Mouse (Mus musculus) liver, embryonic 13.5 days (tissue): ENCODE measurements around the gene Arntl. TPM values are rescaled to one million over a fixed set of nuclear protein-coding genes. Genes with fewer than 3 reads are reported as not detected.

ENCODE experiments used
- ATAC-seq: fragments of 200-750 bp; cut with Nextera tagmentation; 2 replicates; pipeline ENCODE4 v1.8.0; 2017; ENCODE audit warnings: low read depth, mild to moderate bottlenecking, moderate number of reproducible peaks, moderate library complexity
- DNase-seq: peaks from one replicate; pipeline ENCODE4 v3.0.0; 2022
- H3K27ac ChIP-seq: fragments of 300-500 bp; sonication (generic); 2 replicates; pipeline ENCODE4 v1.5.1; 2015; ENCODE audit warnings: moderate library complexity, mild to moderate bottlenecking, inconsistent platforms
- H3K27me3 ChIP-seq: fragments of 300-500 bp; sonication (generic); 2 replicates; pipeline ENCODE4 v1.6.1; 2015; ENCODE audit warnings: mild to moderate bottlenecking, inconsistent platforms
- H3K36me3 ChIP-seq: fragments of 300-500 bp; sonication (generic); 2 replicates; pipeline ENCODE4 v1.6.1; 2015; ENCODE audit warnings: mild to moderate bottlenecking, inconsistent platforms
- H3K4me1 ChIP-seq: fragments of 300-500 bp; sonication (generic); replicated peaks from 2 replicates; pipeline ENCODE4 v1.6.1; 2015; ENCODE audit warnings: inconsistent platforms
- H3K4me2 ChIP-seq: fragments of 300-500 bp; sonication (generic); 2 replicates; pipeline ENCODE4 v1.6.1; 2015; ENCODE audit warnings: inconsistent platforms, mild to moderate bottlenecking, moderate library complexity
- H3K4me3 ChIP-seq: fragments of 300-500 bp; sonication (generic); replicated peaks from 2 replicates; pipeline ENCODE4 v1.5.1; 2015; ENCODE audit warnings: mild to moderate bottlenecking, inconsistent platforms
- H3K9ac ChIP-seq: fragments of 300-500 bp; sonication (generic); 2 replicates; pipeline ENCODE4 v1.6.1; 2015; ENCODE audit warnings: mild to moderate bottlenecking, inconsistent platforms
- H3K9me3 ChIP-seq: fragments of 300-500 bp; sonication (generic); replicated peaks from 2 replicates; pipeline ENCODE4 v1.6.1; 2016; ENCODE audit warnings: inconsistent platforms
- WGBS: fragments of 180-500 bp; shearing (Covaris S2); methylation state at CpG from one replicate; pipeline ENCODE4 v1.1.7; 2015; ENCODE audit not compliant: insufficient replicate concordance; 5-methylcytosine and 5-hydroxymethylcytosine counted together
- polyA plus RNA-seq: library from polyadenylated mRNA; unstranded; fragments of >200 nt; fragmentation: Nextera tagmentation; extraction: Ambion mirVana; gene quantifications from 2 replicates; pipeline ENCODE4 v1.2.1, GENCODE M21; 2015

Gene Arntl
- polyA plus RNA-seq, 1 experiment from 2014 or later, result 4.6 TPM

DNA sequence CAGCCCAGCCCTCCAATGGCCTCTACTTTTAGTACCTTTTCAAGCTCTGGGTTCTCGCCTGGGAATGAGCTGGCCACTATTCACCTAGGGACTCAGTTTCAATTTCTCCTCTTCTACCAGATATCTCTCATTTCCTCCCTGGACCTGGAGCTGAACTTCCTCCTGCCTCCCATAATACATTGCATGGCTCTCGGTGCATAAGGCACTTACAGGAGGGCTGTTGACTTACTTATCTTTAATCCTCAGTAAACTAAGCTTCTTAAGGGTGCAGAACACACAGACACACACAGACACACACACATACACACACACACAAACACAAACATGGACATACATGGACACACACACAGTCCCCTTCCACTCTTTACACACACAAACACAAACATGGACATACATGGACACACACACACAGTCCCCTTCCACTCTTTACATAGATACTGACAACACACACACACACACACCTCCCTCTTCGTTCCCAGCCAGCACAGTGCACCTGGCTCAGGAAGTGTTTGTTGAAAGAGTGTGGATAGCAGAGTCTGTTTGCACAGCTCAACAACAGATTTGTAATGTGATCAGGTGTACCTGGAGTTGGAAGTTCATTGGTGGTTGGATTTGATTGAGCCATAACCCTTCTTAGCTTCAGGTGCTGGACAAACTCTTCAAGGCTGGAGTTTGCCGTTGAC, 32.3 kb downstream of the Arntl start:
- Histone ChIP-seq H3K27me3 (no peaks in the 10 kb centered on the region), H3K27ac (no peak overlapping the region), H3K4me2 (no peak overlapping the region), H3K4me3 (no peak overlapping the region), H3K4me1 (peaks cover 15% of the 10 kb centered on the region), H3K9me3 (no peaks in the 10 kb centered on the region), H3K9ac (no peak overlapping the region), H3K36me3 (no peaks in the 10 kb centered on the region)
- WGBS, result 38% methylated on average over 4 of the region's 4 CpGs
- DNase-seq (no peak), ATAC-seq (peak; percentile 70)

DNA sequence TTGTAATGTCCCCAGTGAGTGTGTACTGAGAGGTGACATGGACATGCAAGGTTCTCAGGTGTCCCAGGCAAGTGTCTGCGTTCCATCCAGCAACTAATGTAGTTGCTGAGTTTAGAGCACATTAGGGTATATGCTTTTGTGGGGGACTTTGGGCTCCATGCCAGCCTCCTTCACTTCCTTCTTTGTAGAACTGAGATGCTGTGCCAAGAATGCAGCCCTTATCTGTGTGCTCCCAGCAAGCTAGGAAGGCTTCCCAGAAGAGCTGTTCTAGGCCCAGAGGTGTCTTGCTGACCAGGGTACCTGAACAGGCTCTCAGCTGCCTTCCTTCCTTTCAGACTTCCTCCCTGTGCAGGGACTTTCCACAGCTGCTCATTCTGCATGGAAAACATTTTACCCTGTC, 33.2 kb downstream of the Arntl start:
- Histone ChIP-seq H3K27me3 (no peaks in the 10 kb centered on the region), H3K9ac (no peak overlapping the region), H3K4me2 (no peak overlapping the region), H3K9me3 (no peaks in the 10 kb centered on the region), H3K27ac (no peak overlapping the region), H3K36me3 (no peaks in the 10 kb centered on the region), H3K4me3 (no peak overlapping the region), H3K4me1 (peaks cover 15% of the 10 kb centered on the region)
- DNase-seq, result no peak
- 73% methylated on average over 1 of the region's 1 CpGs for WGBS
- no peak for ATAC-seq

DNA sequence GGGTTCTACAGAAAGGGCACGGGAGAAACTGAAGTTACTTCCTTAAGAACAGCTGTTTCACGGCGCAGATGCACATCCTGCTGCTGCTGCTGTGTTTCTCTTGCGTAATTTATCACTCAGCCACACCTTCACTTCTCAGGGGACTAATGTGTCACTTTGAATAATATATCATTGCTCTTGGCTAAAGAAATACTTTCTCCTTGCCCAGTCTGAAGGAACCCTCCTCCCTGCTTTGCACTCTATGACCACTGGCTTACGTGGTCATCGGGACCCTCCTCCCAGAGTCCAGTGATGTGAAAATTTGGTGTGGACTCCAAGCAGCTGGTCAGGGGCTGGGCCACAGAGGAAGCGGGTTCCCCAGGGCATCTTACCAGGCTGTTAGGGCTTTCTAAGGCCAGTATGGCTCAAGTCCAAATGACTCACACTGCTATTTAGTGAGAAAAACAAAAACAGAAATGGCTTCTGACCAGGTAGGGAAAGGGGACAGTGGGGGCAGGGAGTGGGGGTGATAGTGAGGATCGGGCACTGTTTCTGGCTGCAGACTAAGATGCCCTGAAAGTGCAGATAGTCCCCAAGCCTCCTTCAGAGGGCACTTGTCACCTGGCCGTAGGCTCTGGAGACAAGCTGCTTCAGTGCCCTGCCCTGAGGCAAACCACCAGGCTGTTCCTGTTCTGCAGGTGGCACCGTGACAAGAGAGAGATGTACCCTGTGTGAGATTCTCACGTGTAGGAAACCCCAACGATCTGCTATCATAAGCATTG, 34.8 kb downstream of the Arntl start:
- Histone ChIP-seq H3K9me3 (no peaks in the 10 kb centered on the region), H3K4me1 (peaks cover 15% of the 10 kb centered on the region), H3K4me3 (no peak overlapping the region), H3K9ac (no peak overlapping the region), H3K27ac (no peak overlapping the region), H3K36me3 (no peaks in the 10 kb centered on the region), H3K27me3 (no peaks in the 10 kb centered on the region), H3K4me2 (no peak overlapping the region)
- DNase-seq (no peak), ATAC-seq (no peak)
- 45% methylated on average over 12 of the region's 12 CpGs for WGBS

DNA sequence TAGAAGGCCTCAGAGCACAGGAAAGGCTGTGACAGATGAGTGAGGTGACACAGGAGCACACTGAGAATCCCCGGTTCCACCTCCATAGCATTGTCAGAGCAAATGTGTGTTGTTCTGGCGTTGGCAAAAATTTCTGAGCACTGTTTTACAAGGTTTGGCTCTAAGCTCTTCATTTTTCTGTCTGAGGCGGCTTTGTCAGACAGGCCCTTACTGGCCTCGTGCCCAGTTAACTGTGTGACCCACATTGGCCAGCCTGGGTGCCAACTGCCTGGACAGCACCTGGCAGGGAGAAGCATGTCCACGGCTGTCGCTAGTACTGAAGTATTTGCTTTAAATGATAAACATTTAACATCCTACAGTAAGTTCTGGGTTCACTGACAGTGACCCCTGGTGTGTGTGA, 35.4 kb downstream of the Arntl start:
- Histone ChIP-seq H3K36me3 (no peaks in the 10 kb centered on the region), H3K27me3 (no peaks in the 10 kb centered on the region), H3K27ac (no peak overlapping the region), H3K9ac (no peak overlapping the region), H3K4me2 (no peak overlapping the region), H3K4me3 (no peak overlapping the region), H3K9me3 (no peaks in the 10 kb centered on the region), H3K4me1 (peaks cover 15% of the 10 kb centered on the region)
- DNase-seq (no peak), ATAC-seq (no peak)
- whole genome bisulfite sequencing, result 57% methylated on average over 6 of the region's 6 CpGs

GRCm38 (mm10) chr7:113245144-113245543, 37.9 kb downstream of the Arntl start:
- H3K27me3 ChIP-seq, result no peaks in the 10 kb centered on the region
- H3K36me3 ChIP-seq, result no peaks in the 10 kb centered on the region
- H3K9me3 ChIP-seq, result no peaks in the 10 kb centered on the region
- H3K4me1 ChIP-seq, result peaks cover 7% of the 10 kb centered on the region
- DNase-seq (no peak), ATAC-seq (no peak)
- 57% methylated on average over 5 of the region's 5 CpGs for WGBS
- H3K27ac ChIP-seq, result no peak overlapping the region
- no peak overlapping the region for H3K9ac ChIP-seq
- H3K4me3 ChIP-seq, result no peak overlapping the region
- H3K4me2 ChIP-seq, result no peak overlapping the region

- H3K9me3 ChIP-seq, result no peaks in the 10 kb centered on the region
- H3K9ac ChIP-seq, result no peak overlapping the region
- no peak overlapping the region for H3K4me3 ChIP-seq
- WGBS, result 51% methylated on average over 4 of the region's 4 CpGs
- no peak overlapping the region for H3K4me2 ChIP-seq
- no peak overlapping the region for H3K27ac ChIP-seq
- no peaks in the 10 kb centered on the region for H3K36me3 ChIP-seq
- H3K4me1 ChIP-seq, result no peaks in the 10 kb centered on the region; the same call in 1 of the 2 replicates
- DNase-seq (no peak), ATAC-seq (no peak)
- no peaks in the 10 kb centered on the region for H3K27me3 ChIP-seq
These were observed 39.2 kb downstream of the Arntl start for GRCm38 (mm10) chr7:113246512-113246911.

- no peaks in the 10 kb centered on the region for H3K36me3 ChIP-seq
- WGBS, result 56% methylated on average over 5 of the region's 5 CpGs
- no peaks in the 10 kb centered on the region for H3K9me3 ChIP-seq
- DNase-seq (no peak), ATAC-seq (no peak)
- H3K4me3 ChIP-seq, result no peak overlapping the region
- no peak overlapping the region for H3K27ac ChIP-seq
- no peak overlapping the region for H3K9ac ChIP-seq
- no peak overlapping the region for H3K4me2 ChIP-seq
- H3K4me1 ChIP-seq, result no peaks in the 10 kb centered on the region; the same call in 1 of the 2 replicates
- no peaks in the 10 kb centered on the region for H3K27me3 ChIP-seq
These were observed 39.9 kb downstream of the Arntl start for GRCm38 (mm10) chr7:113247167-113247566.

GRCm38 (mm10) chr7:113249134-113249825, 42.0 kb downstream of the Arntl start:
- DNase-seq (no peak), ATAC-seq (no peak)
- H3K9ac ChIP-seq, result no peak overlapping the region
- no peaks in the 10 kb centered on the region for H3K27me3 ChIP-seq
- H3K4me1 ChIP-seq, result 0 out of 2 replicates have a peak, but pooled peaks cover 4% of the 10 kb centered on the region
- no peaks in the 10 kb centered on the region for H3K36me3 ChIP-seq
- no peaks in the 10 kb centered on the region for H3K9me3 ChIP-seq
- no peak overlapping the region for H3K4me2 ChIP-seq
- WGBS, result 68% methylated on average over 16 of the region's 16 CpGs
- H3K27ac ChIP-seq, result no peak overlapping the region
- H3K4me3 ChIP-seq, result no peak overlapping the region

DNA sequence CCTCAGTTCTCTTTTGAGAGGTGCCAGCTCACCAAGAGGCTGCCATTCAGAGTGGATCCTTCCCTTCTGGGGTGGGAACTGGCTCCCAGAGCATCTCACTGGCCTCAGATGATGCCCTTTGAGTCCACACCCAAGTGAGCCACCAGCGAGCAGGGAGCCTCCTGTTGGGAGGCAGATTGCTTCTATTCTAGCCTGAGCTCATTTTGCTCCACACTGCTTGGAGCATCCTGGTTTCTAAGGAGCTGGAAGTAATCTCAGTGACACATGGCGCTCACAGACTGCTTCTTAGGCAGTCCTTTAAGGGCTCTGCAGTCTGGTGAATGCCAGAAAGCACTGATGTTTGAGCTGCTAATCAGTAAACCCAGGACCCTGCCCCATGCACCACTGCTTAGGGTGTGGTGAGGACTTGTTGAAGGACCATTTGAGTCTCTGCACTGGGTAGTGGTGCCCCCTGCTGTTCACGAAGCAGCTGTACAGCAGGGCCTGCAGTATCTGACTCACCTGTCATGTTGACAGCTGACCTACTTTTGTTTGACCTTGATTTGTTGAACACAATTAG, 43.2 kb downstream of the Arntl start:
- H3K4me1 ChIP-seq, result 0 out of 2 replicates have a peak, but pooled peaks cover 4% of the 10 kb centered on the region
- no peak overlapping the region for H3K9ac ChIP-seq
- no peak overlapping the region for H3K4me3 ChIP-seq
- no peaks in the 10 kb centered on the region for H3K9me3 ChIP-seq
- no peak overlapping the region for H3K27ac ChIP-seq
- H3K27me3 ChIP-seq, result no peaks in the 10 kb centered on the region
- H3K4me2 ChIP-seq, result no peak overlapping the region
- ATAC-seq, result peak; percentile 50; the same call in 1 of the 2 replicates
- no peak for DNase-seq
- no peaks in the 10 kb centered on the region for H3K36me3 ChIP-seq
- WGBS, result 37% methylated on average over 3 of the region's 3 CpGs

DNA sequence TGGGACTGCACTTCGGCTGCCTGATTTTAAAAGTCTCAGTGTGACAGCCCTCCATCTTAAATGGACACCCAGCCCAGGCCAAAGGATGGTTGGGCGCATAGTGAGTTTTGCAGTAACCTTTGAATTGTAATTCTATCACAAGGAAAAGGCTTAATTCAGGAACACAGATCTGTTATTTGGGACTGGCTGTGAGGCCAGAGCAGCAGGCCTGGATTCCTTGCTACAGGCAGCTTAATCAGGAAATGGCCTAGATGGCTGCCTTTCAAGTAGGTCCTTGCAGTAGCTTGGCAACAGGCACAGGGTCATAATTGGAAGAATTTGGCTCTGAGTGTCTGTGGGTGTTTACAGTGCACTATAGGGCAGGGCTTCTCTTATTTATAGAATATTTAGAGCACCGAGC, 43.7 kb downstream of the Arntl start:
- H3K27me3 ChIP-seq, result no peaks in the 10 kb centered on the region
- DNase-seq (no peak), ATAC-seq (no peak)
- H3K9ac ChIP-seq, result no peak overlapping the region
- 0 out of 2 replicates have a peak, but pooled peaks cover 8% of the 10 kb centered on the region for H3K4me1 ChIP-seq
- H3K27ac ChIP-seq, result no peak overlapping the region
- WGBS, result 58% methylated on average over 3 of the region's 3 CpGs
- no peak overlapping the region for H3K4me3 ChIP-seq
- no peaks in the 10 kb centered on the region for H3K9me3 ChIP-seq
- no peak overlapping the region for H3K4me2 ChIP-seq
- no peaks in the 10 kb centered on the region for H3K36me3 ChIP-seq

DNA sequence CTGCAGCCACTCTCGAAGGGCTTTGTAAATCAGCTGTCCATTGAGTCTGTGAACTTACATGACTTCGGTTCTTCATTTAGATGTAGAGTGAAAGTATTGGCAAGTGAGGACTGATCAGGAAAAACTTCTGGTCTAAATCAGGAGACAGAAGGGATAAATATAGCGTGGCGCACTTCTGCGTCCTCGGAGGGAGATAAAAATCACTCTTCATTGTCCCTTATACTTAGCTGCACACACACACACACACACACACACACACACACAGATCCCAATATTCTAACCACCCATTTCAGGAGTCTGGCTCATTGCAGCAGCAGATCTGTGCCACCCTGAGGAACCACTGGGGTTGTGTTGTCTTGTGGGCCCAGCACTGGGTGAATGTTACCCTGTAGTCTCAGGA, 44.3 kb downstream of the Arntl start:
- Histone ChIP-seq H3K36me3 (no peaks in the 10 kb centered on the region), H3K27ac (no peak overlapping the region), H3K4me3 (no peak overlapping the region), H3K4me2 (no peak overlapping the region), H3K9me3 (no peaks in the 10 kb centered on the region), H3K9ac (no peak overlapping the region), H3K4me1 (0 out of 2 replicates have a peak, but pooled peaks cover 8% of the 10 kb centered on the region), H3K27me3 (no peaks in the 10 kb centered on the region)
- no peak for ATAC-seq
- DNase-seq, result no peak
- 50% methylated on average over 6 of the region's 6 CpGs for WGBS
